Mouse (Mus musculus) midbrain, embryonic 16.5 days (tissue): ENCODE data around the gene Kcnf1. TPM values are rescaled to one million over a fixed set of nuclear protein-coding genes. Genes with fewer than 3 reads are reported as not detected.

ENCODE experiments used
- ATAC-seq: fragments of 200-750 bp; cut with Nextera tagmentation; 2 replicates; pipeline ENCODE4 v1.8.0; 2017; ENCODE audit warnings: moderate TSS enrichment
- H3K27ac ChIP-seq: fragments of 300-500 bp; sonication (generic); 2 replicates; pipeline ENCODE4 v1.5.1; 2014; ENCODE audit warnings: mild to moderate bottlenecking, low read length, mixed read lengths
- H3K27me3 ChIP-seq: fragments of 300-500 bp; sonication (generic); 2 replicates; pipeline ENCODE4 v1.6.1; 2014; ENCODE audit warnings: low read depth, low read length, mixed read lengths; ENCODE audit not compliant: control insufficient read depth, insufficient read depth
- H3K36me3 ChIP-seq: fragments of 300-500 bp; sonication (generic); 2 replicates; pipeline ENCODE4 v1.6.1; 2014; ENCODE audit warnings: mild to moderate bottlenecking, low read length, moderate library complexity, mixed read lengths; ENCODE audit not compliant: control insufficient read depth, insufficient read depth
- H3K4me1 ChIP-seq: fragments of 300-500 bp; sonication (generic); 2 replicates; pipeline ENCODE4 v1.6.1; 2014; ENCODE audit warnings: mild to moderate bottlenecking, low read length, mixed read lengths; ENCODE audit not compliant: control insufficient read depth, insufficient read depth
- H3K4me2 ChIP-seq: fragments of 300-500 bp; sonication (generic); 2 replicates; pipeline ENCODE4 v1.6.1; 2014; ENCODE audit warnings: mild to moderate bottlenecking, low read length, mixed read lengths
- H3K4me3 ChIP-seq: fragments of 300-500 bp; sonication (generic); 2 replicates; pipeline ENCODE4 v1.5.1; 2014; ENCODE audit warnings: low read depth, mild to moderate bottlenecking, low read length, moderate library complexity, mixed read lengths
- H3K9ac ChIP-seq: fragments of 300-500 bp; sonication (generic); 2 replicates; pipeline ENCODE4 v1.6.1; 2014; ENCODE audit warnings: low read depth, low read length, mixed read lengths
- H3K9me3 ChIP-seq: fragments of 300-500 bp; sonication (generic); replicated peaks from 2 replicates; pipeline ENCODE4 v1.6.1; 2014; ENCODE audit warnings: mild to moderate bottlenecking, low read length, mixed read lengths; ENCODE audit not compliant: control insufficient read depth, poor library complexity, severe bottlenecking
- WGBS: fragments of 180-500 bp; shearing (Covaris S2); extraction: QIAGEN DNeasy Blood & Tissue Kit; methylation state at CpG from one replicate; pipeline ENCODE4 v1.1.7; 2014; 5-methylcytosine and 5-hydroxymethylcytosine counted together
- polyA plus RNA-seq: library from polyadenylated mRNA; unstranded; fragments of >200 nt; fragmentation: Nextera tagmentation; extraction: Ambion mirVana; gene quantifications from 2 replicates; pipeline ENCODE4 v1.2.1, GENCODE M21; 2015

Gene Kcnf1
- polyA plus RNA-seq, 1 experiment from 2014 or later, result 6.5 TPM

- Histone ChIP-seq H3K4me2 (no peak overlapping the region), H3K27ac (no peak overlapping the region), H3K9me3 (no peaks in the 10 kb centered on the region), H3K4me1 (no peaks in the 10 kb centered on the region), H3K9ac (no peak overlapping the region), H3K36me3 (no peaks in the 10 kb centered on the region), H3K27me3 (no peaks in the 10 kb centered on the region), H3K4me3 (no peak overlapping the region)
- 93% methylated on average over 5 of the region's 5 CpGs for WGBS
- ATAC-seq, result no peak
These were observed 21.9 kb upstream of the Kcnf1 start for GRCm38 (mm10) chr12:17198621-17199020.

DNA sequence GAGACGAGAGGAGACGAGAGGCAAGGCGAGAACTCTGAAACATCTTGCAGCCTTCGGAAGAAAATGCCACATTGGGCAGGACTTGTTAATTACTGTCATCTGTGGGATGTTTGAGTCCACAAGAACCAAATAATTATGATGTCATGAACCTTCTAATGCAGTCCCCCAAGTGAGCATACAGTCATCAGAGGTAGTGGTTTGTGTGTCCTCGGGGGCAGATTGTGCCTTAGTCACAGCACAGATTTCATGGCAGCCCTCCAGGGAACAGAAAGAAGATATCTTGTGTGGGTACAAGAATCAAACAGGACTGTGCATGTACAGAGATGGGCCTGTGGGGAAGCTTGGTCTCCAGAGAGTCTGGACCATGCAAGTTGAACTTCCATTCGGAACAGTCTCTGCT, 17.5 kb upstream of the Kcnf1 start:
- no peak for ATAC-seq
- H3K4me1 ChIP-seq, result no peaks in the 10 kb centered on the region
- no peak overlapping the region for H3K4me2 ChIP-seq
- H3K9ac ChIP-seq, result no peak overlapping the region
- no peaks in the 10 kb centered on the region for H3K36me3 ChIP-seq
- H3K4me3 ChIP-seq, result no peak overlapping the region
- 95% methylated on average over 6 of the region's 6 CpGs for WGBS
- H3K27me3 ChIP-seq, result no peaks in the 10 kb centered on the region
- H3K9me3 ChIP-seq, result no peaks in the 10 kb centered on the region
- H3K27ac ChIP-seq, result no peak overlapping the region

- no peak overlapping the region for H3K4me2 ChIP-seq
- no peaks in the 10 kb centered on the region for H3K36me3 ChIP-seq
- ATAC-seq, result no peak
- no peaks in the 10 kb centered on the region for H3K4me1 ChIP-seq
- 92% methylated on average over 1 of the region's 1 CpGs for WGBS
- H3K27me3 ChIP-seq, result no peaks in the 10 kb centered on the region
- no peak overlapping the region for H3K4me3 ChIP-seq
- H3K27ac ChIP-seq, result no peak overlapping the region
- H3K9ac ChIP-seq, result no peak overlapping the region
- H3K9me3 ChIP-seq, result no peaks in the 10 kb centered on the region
These were observed 16.6 kb upstream of the Kcnf1 start for GRCm38 (mm10) chr12:17193311-17193710.

- no peak overlapping the region for H3K27ac ChIP-seq
- H3K36me3 ChIP-seq, result no peaks in the 10 kb centered on the region
- H3K9ac ChIP-seq, result no peak overlapping the region
- H3K4me2 ChIP-seq, result no peak overlapping the region
- no peaks in the 10 kb centered on the region for H3K9me3 ChIP-seq
- no peak overlapping the region for H3K4me3 ChIP-seq
- ATAC-seq, result no peak
- WGBS, result 90% methylated on average over 2 of the region's 2 CpGs
- no peaks in the 10 kb centered on the region for H3K4me1 ChIP-seq
- H3K27me3 ChIP-seq, result no peaks in the 10 kb centered on the region
These were observed 16.2 kb upstream of the Kcnf1 start for GRCm38 (mm10) chr12:17192887-17193286.

DNA sequence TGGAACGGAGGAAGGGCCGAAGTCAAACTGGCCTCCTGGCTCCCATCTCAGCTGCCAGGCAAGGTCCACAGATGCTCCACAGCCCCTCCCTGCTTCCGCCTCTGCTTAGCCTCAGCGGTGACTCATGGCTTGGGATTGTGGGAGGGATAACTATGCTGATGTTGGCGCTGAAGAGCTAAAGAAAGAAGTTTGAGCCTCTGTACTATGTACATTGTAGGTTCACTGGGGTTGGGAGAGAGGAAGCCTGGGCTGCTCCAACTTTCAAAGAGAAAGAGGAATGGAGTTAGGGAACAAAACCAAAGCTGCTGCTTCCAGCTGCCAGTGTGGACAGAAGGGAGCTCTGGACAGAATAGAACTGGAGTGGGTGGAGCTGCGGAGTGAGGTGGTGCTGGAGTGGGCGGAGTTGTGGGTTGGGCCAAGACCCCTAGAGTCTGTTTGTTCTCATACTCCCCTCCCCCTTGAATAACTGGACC, 7.7 kb upstream of the Kcnf1 start:
- H3K4me2 ChIP-seq, result no peak overlapping the region
- peak; percentile 59; the same call in 1 of the 2 replicates for ATAC-seq
- H3K27me3 ChIP-seq, result no peaks in the 10 kb centered on the region
- H3K4me3 ChIP-seq, result no peak overlapping the region
- no peaks in the 10 kb centered on the region for H3K9me3 ChIP-seq
- no peaks in the 10 kb centered on the region for H3K36me3 ChIP-seq
- no peak overlapping the region for H3K9ac ChIP-seq
- peaks cover 3% of the 10 kb centered on the region; the same call in 1 of the 2 replicates for H3K4me1 ChIP-seq
- 35% methylated on average over 7 of the region's 7 CpGs for WGBS
- no peak overlapping the region for H3K27ac ChIP-seq

- WGBS, result 32% methylated on average over 10 of the region's 10 CpGs
- ATAC-seq, result peak; percentile 61; the same call in 1 of the 2 replicates
These were observed 7.1 kb upstream of the Kcnf1 start for GRCm38 (mm10) chr12:17183788-17184187.

DNA sequence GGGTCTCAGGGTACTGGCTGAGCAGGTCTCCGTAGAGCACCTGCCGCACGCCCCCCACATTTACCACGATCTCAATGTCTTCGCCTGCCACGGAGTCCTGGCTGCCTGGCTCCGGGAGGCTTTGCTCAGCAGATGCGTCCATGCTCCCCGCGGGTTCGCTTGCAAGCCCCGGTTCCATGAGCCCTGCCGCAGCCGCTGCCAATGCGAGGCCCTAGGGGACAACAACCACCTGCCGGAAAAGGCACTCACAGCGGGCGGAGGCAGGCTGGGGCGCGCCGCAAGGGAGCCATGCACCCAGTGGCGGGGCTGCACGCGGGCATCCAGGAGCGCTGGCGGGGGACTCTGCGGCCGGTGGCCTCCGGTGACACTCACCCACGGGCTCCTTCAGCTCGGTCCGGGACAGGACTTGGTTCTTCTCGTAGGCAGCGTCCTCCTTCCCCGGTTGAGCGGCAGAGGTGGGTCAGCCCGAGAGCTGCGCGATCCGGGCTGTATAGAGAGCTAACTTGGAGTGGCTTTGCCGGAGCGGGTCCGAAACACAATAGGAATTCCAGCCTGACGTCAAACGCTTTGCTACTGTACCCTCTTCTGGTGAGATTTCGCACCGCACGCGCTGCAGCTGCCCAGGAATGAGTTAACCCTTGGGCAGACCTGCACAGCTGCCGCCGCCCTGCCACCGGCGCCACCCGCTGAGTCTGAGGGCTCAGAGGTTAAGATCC, 489 bp downstream of the Kcnf1 start:
- 1% methylated on average over 54 of the region's 54 CpGs for WGBS
- Histone ChIP-seq H3K4me1 (peaks cover 11% of the 10 kb centered on the region), H3K27me3 (peaks cover 9% of the 10 kb centered on the region), H3K9ac (peak overlapping the region; percentile 82), H3K36me3 (no peaks in the 10 kb centered on the region), H3K4me2 (peak overlapping the region; percentile 94), H3K9me3 (no peaks in the 10 kb centered on the region), H3K4me3 (peak overlapping the region; percentile 76), H3K27ac (peak overlapping the region; percentile 81)
- peak; percentile 92 for ATAC-seq

More at GRCm38 (mm10) chr12:17183788-17184187, 7.1 kb upstream of the Kcnf1 start:
- no peak overlapping the region for H3K4me3 ChIP-seq
- H3K27ac ChIP-seq, result no peak overlapping the region
- H3K9me3 ChIP-seq, result no peaks in the 10 kb centered on the region
- no peak overlapping the region for H3K9ac ChIP-seq
- H3K27me3 ChIP-seq, result no peaks in the 10 kb centered on the region
- no peaks in the 10 kb centered on the region for H3K36me3 ChIP-seq
- no peak overlapping the region for H3K4me2 ChIP-seq
- peaks cover 3% of the 10 kb centered on the region; the same call in 1 of the 2 replicates for H3K4me1 ChIP-seq

GRCm38 (mm10) chr12:17175531-17175951, 1.1 kb downstream of the Kcnf1 start:
- no peaks in the 10 kb centered on the region for H3K9me3 ChIP-seq
- peak overlapping the region; percentile 82 for H3K9ac ChIP-seq
- peaks cover 11% of the 10 kb centered on the region for H3K4me1 ChIP-seq
- peak; percentile 50; the same call in 1 of the 2 replicates for ATAC-seq
- peaks cover 9% of the 10 kb centered on the region for H3K27me3 ChIP-seq
- H3K4me2 ChIP-seq, result peak overlapping the region; percentile 94
- no peaks in the 10 kb centered on the region for H3K36me3 ChIP-seq
- H3K27ac ChIP-seq, result peak overlapping the region; percentile 81
- WGBS, result 12% methylated on average over 25 of the region's 25 CpGs
- H3K4me3 ChIP-seq, result peak overlapping the region; percentile 76

DNA sequence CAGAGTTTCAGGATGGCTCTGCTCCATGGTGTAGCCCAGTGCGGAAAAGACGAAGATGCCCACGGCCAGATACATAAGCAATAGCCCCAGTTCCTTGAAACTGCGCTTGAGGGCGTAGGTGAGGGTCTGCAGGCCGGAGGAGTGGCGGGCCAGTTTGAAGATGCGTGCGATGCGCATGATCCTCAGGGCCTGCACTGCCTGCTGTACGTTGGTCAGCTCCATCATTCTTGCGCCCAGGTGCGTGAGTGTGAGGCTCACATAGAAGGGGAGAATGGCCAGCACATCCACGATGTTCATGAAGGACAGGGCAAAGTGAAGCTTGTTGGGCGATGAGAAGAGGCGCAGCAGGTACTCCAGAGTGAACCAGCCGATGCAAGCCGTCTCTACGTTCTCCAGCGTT, 1.6 kb downstream of the Kcnf1 start:
- Histone ChIP-seq H3K9ac (peak overlapping the region; percentile 82; the same call in 1 of the 2 replicates), H3K4me2 (peak overlapping the region; percentile 94), H3K9me3 (no peaks in the 10 kb centered on the region), H3K4me3 (peak overlapping the region; percentile 76), H3K27me3 (peaks cover 9% of the 10 kb centered on the region), H3K36me3 (no peaks in the 10 kb centered on the region), H3K4me1 (peaks cover 11% of the 10 kb centered on the region), H3K27ac (no peak overlapping the region)
- no peak for ATAC-seq
- WGBS, result 78% methylated on average over 20 of the region's 20 CpGs
